Mouse (Mus musculus) megakaryocyte progenitor cell, adult 5-6 weeks (primary cell): ENCODE measurements around the gene Rpl41. TPM values are rescaled to one million over a fixed set of nuclear protein-coding genes. Genes with fewer than 3 reads are reported as not detected.
A peak's percentile ranks its signal among the peaks of the same experiment; 100 is the strongest.
"Not testable (repeated sequence)": the region's sequence is repeated elsewhere in the genome, so short reads cannot be mapped to it uniquely, and the experiment has no call there.

Source experiments
- ATAC-seq: replicated peaks from 2 replicates; pipeline ENCODE4 v1.8.0; 2016; ENCODE audit warnings: mild to moderate bottlenecking, moderate TSS enrichment, inconsistent platforms; ENCODE audit not compliant: poor library complexity
- total RNA-seq, 2 experiments: library from RNA; stranded (forward) in 1 of 2; stranded (reverse) in 1 of 2; fragments of 157-497, 149-512 nt in 1 of 2; fragments of 200-1000 nt in 1 of 2; gene quantifications; 2 replicates each; pipeline versions ENCODE4 v1.2.3 to v1.2.4; 2015 to 2017

The Rpl41 gene
- total RNA-seq, 2 experiments from 2014 or later, result 3,805 to 3,864 TPM

- ATAC-seq, result no peak
These were observed 7.9 kb upstream of the Rpl41 start for GRCm38 (mm10) chr10:128556963-128557362.

GRCm38 (mm10) chr10:128556286-128556685 lies 7.2 kb upstream of the Rpl41 start:
- peak; percentile 85 for ATAC-seq

GRCm38 (mm10) chr10:128555567-128555966 lies 6.5 kb upstream of the Rpl41 start:
- ATAC-seq, result not testable (repeated sequence)

- ATAC-seq, result not testable (repeated sequence)
These were observed 1.2 kb upstream of the Rpl41 start for GRCm38 (mm10) chr10:128550144-128550823.

- ATAC-seq, result not testable (repeated sequence)
These were observed 565 bp upstream of the Rpl41 start for GRCm38 (mm10) chr10:128549682-128550057.

- ATAC-seq, result not testable (repeated sequence)
These were observed 884 bp downstream of the Rpl41 start for GRCm38 (mm10) chr10:128548051-128548791.

- ATAC-seq, result peak; percentile 72
These were observed 1.6 kb downstream of the Rpl41 start, which contains the start of gene Zc3h10 for GRCm38 (mm10) chr10:128547361-128548032. Gene Zc3h10, minus strand, starts transcription at chr10:128547774.

GRCm38 (mm10) chr10:128546787-128547186 lies 2.3 kb downstream of the Rpl41 start:
- no peak for ATAC-seq

GRCm38 (mm10) chr10:128546361-128546760 lies 2.7 kb downstream of the Rpl41 start:
- peak; percentile 25 for ATAC-seq

GRCm38 (mm10) chr10:128545570-128545898 lies 3.6 kb downstream of the Rpl41 start:
- no peak for ATAC-seq

GRCm38 (mm10) chr10:128544674-128545569 lies 4.2 kb downstream of the Rpl41 start:
- no peak for ATAC-seq

GRCm38 (mm10) chr10:128544151-128544657 lies 4.9 kb downstream of the Rpl41 start:
- ATAC-seq, result no peak

- ATAC-seq, result no peak
These were observed 6.0 kb downstream of the Rpl41 start for GRCm38 (mm10) chr10:128543100-128543499.

GRCm38 (mm10) chr10:128538340-128538870 lies 10.7 kb downstream of the Rpl41 start:
- no peak for ATAC-seq

- ATAC-seq, result peak; percentile 97
These were observed 12.7 kb downstream of the Rpl41 start for GRCm38 (mm10) chr10:128536266-128536940.

- ATAC-seq, result peak; percentile 55
These were observed 13.4 kb downstream of the Rpl41 start for GRCm38 (mm10) chr10:128535624-128536265.

- no peak for ATAC-seq
These were observed 13.9 kb downstream of the Rpl41 start for GRCm38 (mm10) chr10:128535206-128535605.

GRCm38 (mm10) chr10:128526366-128527356 lies 22.4 kb downstream of the Rpl41 start:
- ATAC-seq, result peak; percentile 10
